Mouse (Mus musculus) lung, adult 2 months (tissue): ENCODE measurements around the gene Usp1. TPM values are rescaled to one million over a fixed set of nuclear protein-coding genes. Genes with fewer than 3 reads are reported as not detected.

Experiments
- DNase-seq: peaks from one replicate; pipeline ENCODE4 v3.0.0; 2022
- H3K4me1 ChIP-seq: fragments of 200-500 bp; 2 replicates; pipeline ENCODE4 v1.6.1; 2011; ENCODE audit warnings: low read length; ENCODE audit not compliant: control insufficient read depth, insufficient read depth
- H3K4me3 ChIP-seq: fragments of 200-500 bp; replicated peaks from 2 replicates; pipeline ENCODE3; 2011; ENCODE audit warnings: low read depth, mild to moderate bottlenecking, control low read depth, low read length; ENCODE audit errors: extremely low read depth
- CTCF ChIP-seq: fragments of 200-500 bp; IDR thresholded peaks from 2 replicates; pipeline ENCODE4 v1.5.1; 2011; ENCODE audit warnings: mild to moderate bottlenecking, low read length, control low read depth; ENCODE audit not compliant: insufficient read depth
- POLR2A ChIP-seq: fragments of 200-500 bp; IDR thresholded peaks from 2 replicates; pipeline ENCODE4 v1.6.1; 2011; ENCODE audit warnings: low read depth, mild to moderate bottlenecking, control low read depth, low read length, borderline replicate concordance; ENCODE audit errors: extremely low read depth
- WGBS: fragments of 180-500 bp; shearing (Covaris S2); methylation state at CpG from one replicate; pipeline ENCODE4 v1.1.7; 2018; 5-methylcytosine and 5-hydroxymethylcytosine counted together
- polyA plus RNA-seq: library from polyadenylated mRNA; depleted of rRNA; stranded (reverse); fragments of >200 nt; gene quantifications from 2 replicates; pipeline ENCODE4 v1.2.3, GENCODE M21; 2012; rRNA removed

Gene Usp1
- 43.2 and 139 TPM in 2 replicates for polyA plus RNA-seq

GRCm38 (mm10) chr4:98923568-98924070, at the start of gene Usp1:
Usp1 (plus strand) TSS chr4:98923810.
- peak; percentile 86 for DNase-seq
- H3K4me1 ChIP-seq: peaks cover 7% of the 10 kb centered on the region
- peak within 1 kb of the TSS; percentile 92 for H3K4me3 ChIP-seq
- WGBS: under 1% methylated on average over 66 of the region's 67 CpGs
- TF ChIP-seq POLR2A: 0 out of 2 replicates have a peak, but pooled peaks have one; percentile 27
- TF ChIP-seq CTCF: no peak

GRCm38 (mm10) chr4:98882706-98883105, 40.9 kb upstream of the Usp1 start:
- 64% methylated on average over 3 of the region's 3 CpGs for WGBS
- no peak for TF ChIP-seq POLR2A
- TF ChIP-seq CTCF: no peak
- Histone ChIP-seq H3K4me3 (no peak overlapping the region), H3K4me1 (no peaks in the 10 kb centered on the region)
- DNase-seq: no peak

GRCm38 (mm10) chr4:98886377-98886776, 37.2 kb upstream of the Usp1 start:
- no peaks in the 10 kb centered on the region for H3K4me1 ChIP-seq
- TF ChIP-seq POLR2A (no peak), CTCF (no peak)
- no peak for DNase-seq
- 65% methylated on average over 4 of the region's 4 CpGs for WGBS
- no peak overlapping the region for H3K4me3 ChIP-seq

GRCm38 (mm10) chr4:98887148-98887547, 36.5 kb upstream of the Usp1 start:
- peak; percentile 26 for DNase-seq
- peak; percentile 54 for TF ChIP-seq CTCF
- TF ChIP-seq POLR2A: no peak
- 14% methylated on average over 10 of the region's 10 CpGs for WGBS
- no peaks in the 10 kb centered on the region for H3K4me1 ChIP-seq
- no peak overlapping the region for H3K4me3 ChIP-seq

- Histone ChIP-seq H3K4me3 (no peak overlapping the region), H3K4me1 (no peaks in the 10 kb centered on the region)
- DNase-seq: no peak
- TF ChIP-seq POLR2A: no peak
- TF ChIP-seq CTCF: no peak
- 89% methylated on average over 5 of the region's 5 CpGs for WGBS
These were observed 13.4 kb upstream of the Usp1 start for GRCm38 (mm10) chr4:98910246-98910645.

- TF ChIP-seq CTCF (no peak), POLR2A (no peak)
- WGBS: 92% methylated on average over 2 of the region's 2 CpGs
- no peak for DNase-seq
- Histone ChIP-seq H3K4me3 (no peak overlapping the region), H3K4me1 (peaks cover 3% of the 10 kb centered on the region)
These were observed 5.9 kb upstream of the Usp1 start for GRCm38 (mm10) chr4:98917724-98918123.

- TF ChIP-seq CTCF (no peak), POLR2A (no peak)
- WGBS: 83% methylated on average over 1 of the region's 1 CpGs
- Histone ChIP-seq H3K4me3 (no peak overlapping the region), H3K4me1 (peaks cover 3% of the 10 kb centered on the region)
- no peak for DNase-seq
These were observed 5.4 kb upstream of the Usp1 start for GRCm38 (mm10) chr4:98918204-98918603.

GRCm38 (mm10) chr4:98920896-98921295, 2.7 kb upstream of the Usp1 start:
- WGBS: 81% methylated on average over 4 of the region's 4 CpGs
- no peak for DNase-seq
- TF ChIP-seq CTCF (no peak), POLR2A (no peak)
- H3K4me3 ChIP-seq: no peak overlapping the region
- H3K4me1 ChIP-seq: peaks cover 7% of the 10 kb centered on the region

- no peak for DNase-seq
- no peak for TF ChIP-seq POLR2A
- TF ChIP-seq CTCF: no peak
- WGBS: 4% methylated on average over 18 of the region's 18 CpGs
- Histone ChIP-seq H3K4me3 (peak overlapping the region; percentile 92), H3K4me1 (peaks cover 7% of the 10 kb centered on the region)
These were observed 1.5 kb upstream of the Usp1 start for GRCm38 (mm10) chr4:98922061-98922642.
